Mouse (Mus musculus): ENCODE results near the gene Rere. TPM values are rescaled to one million over a fixed set of nuclear protein-coding genes. Genes with fewer than 3 reads are reported as not detected.

The Rere gene
- polyA plus RNA-seq, 1 experiment from 2014 or later = 37.7 TPM

GRCm38 (mm10) chr4:150257252-150258204 is 23.9 kb upstream of the Rere start:
- H3K27ac ChIP-seq = peak overlapping the region; percentile 43
- 0 out of 2 replicates have a peak overlapping the region, but pooled peaks have one; percentile 34 for H3K9ac ChIP-seq

DNA sequence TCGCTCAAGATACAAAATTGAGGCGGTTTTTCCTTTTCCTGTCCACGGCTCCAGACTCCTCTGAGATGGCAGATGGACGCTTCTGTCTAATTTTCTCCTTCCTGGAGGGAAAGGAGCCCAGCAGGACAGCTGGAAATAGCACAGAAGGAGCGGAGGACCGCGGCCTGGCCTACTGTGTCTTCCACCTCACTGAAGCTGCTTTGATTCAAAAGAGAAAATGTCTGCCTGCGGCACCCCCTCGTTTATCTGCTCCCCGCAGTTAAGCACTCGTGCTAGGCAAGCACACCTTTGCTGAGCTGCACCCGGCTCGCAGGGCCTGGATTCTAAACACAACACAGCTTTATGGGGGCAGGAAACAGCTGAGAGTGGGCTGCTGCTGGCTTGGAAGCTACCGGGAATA is 23.1 kb upstream of the Rere start:
- WGBS = 57% methylated on average over 14 of the region's 14 CpGs
- H3K4me3 ChIP-seq = no peak overlapping the region
- H3K27ac ChIP-seq = peak overlapping the region; percentile 43
- no peak overlapping the region for H3K4me2 ChIP-seq (replicated peaks)
- H3K27me3 ChIP-seq = no peaks in the 10 kb centered on the region
- peaks cover 19% of the 10 kb centered on the region; the same call in 1 of the 2 replicates for H3K4me1 ChIP-seq
- H3K9me3 ChIP-seq = no peaks in the 10 kb centered on the region
- no peaks in the 10 kb centered on the region for H3K36me3 ChIP-seq
- ATAC-seq (ENCODE audit: insufficient number of reproducible peaks, insufficient read depth, low FRiP score, low TSS enrichment) = no peak
- 0 out of 2 replicates have a peak overlapping the region, but pooled peaks have one; percentile 34 for H3K9ac ChIP-seq

More at GRCm38 (mm10) chr4:150257252-150258204, 23.9 kb upstream of the Rere start:
- H3K36me3 ChIP-seq = peaks cover 4% of the 10 kb centered on the region; the same call in 1 of the 2 replicates
- H3K9me3 ChIP-seq = no peaks in the 10 kb centered on the region
- no peaks in the 10 kb centered on the region for H3K27me3 ChIP-seq
- H3K4me1 ChIP-seq = peaks cover 19% of the 10 kb centered on the region; the same call in 1 of the 2 replicates
- no peak overlapping the region for H3K4me3 ChIP-seq
- peak; percentile 53; the same call in 1 of the 2 replicates for ATAC-seq (ENCODE audit: insufficient number of reproducible peaks, insufficient read depth, low FRiP score, low TSS enrichment)
- 54% methylated on average over 20 of the region's 20 CpGs for WGBS
- no peak overlapping the region for H3K4me2 ChIP-seq (replicated peaks)

GRCm38 (mm10) chr4:150259577-150259976 is 21.9 kb upstream of the Rere start:
- no peak for ATAC-seq (ENCODE audit: insufficient number of reproducible peaks, insufficient read depth, low FRiP score, low TSS enrichment)
- H3K36me3 ChIP-seq = no peaks in the 10 kb centered on the region
- no peak overlapping the region for H3K4me3 ChIP-seq
- H3K27me3 ChIP-seq = no peaks in the 10 kb centered on the region
- H3K9me3 ChIP-seq = no peaks in the 10 kb centered on the region
- H3K9ac ChIP-seq = no peak overlapping the region
- no peak overlapping the region for H3K27ac ChIP-seq
- no peak overlapping the region for H3K4me2 ChIP-seq (replicated peaks)
- 93% methylated on average over 7 of the region's 7 CpGs for WGBS
- H3K4me1 ChIP-seq = peaks cover 19% of the 10 kb centered on the region; the same call in 1 of the 2 replicates

GRCm38 (mm10) chr4:150260111-150260510 is 21.3 kb upstream of the Rere start:
- H3K27ac ChIP-seq = no peak overlapping the region
- no peaks in the 10 kb centered on the region for H3K27me3 ChIP-seq
- H3K4me2 ChIP-seq (replicated peaks) = no peak overlapping the region
- ATAC-seq (ENCODE audit: insufficient number of reproducible peaks, insufficient read depth, low FRiP score, low TSS enrichment) = no peak
- WGBS = 56% methylated on average over 7 of the region's 7 CpGs
- H3K36me3 ChIP-seq = no peaks in the 10 kb centered on the region
- H3K4me1 ChIP-seq = peaks cover 19% of the 10 kb centered on the region; the same call in 1 of the 2 replicates
- H3K9ac ChIP-seq = no peak overlapping the region
- H3K4me3 ChIP-seq = no peak overlapping the region
- H3K9me3 ChIP-seq = no peaks in the 10 kb centered on the region

DNA sequence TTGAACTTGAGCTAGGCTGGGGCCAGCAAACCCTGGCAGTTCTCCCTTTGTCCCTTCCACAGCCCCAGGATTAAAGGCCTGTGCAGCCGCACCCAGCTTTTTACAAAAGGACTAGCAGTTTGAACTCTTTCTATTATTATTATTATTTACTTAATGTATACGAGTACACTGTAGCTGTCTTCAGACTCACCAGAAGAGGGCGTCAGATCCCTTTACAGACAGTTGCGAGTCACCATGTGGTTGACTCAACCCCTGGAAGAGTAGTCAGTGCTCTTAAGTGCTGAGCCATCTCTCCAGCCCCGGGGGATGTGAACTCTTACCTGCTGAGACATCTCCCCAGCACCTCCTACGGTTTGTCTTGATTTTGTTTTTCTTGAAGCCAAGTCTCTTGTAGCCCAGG is 20.7 kb upstream of the Rere start:
- WGBS = 38% methylated on average over 6 of the region's 6 CpGs
- no peak for ATAC-seq (ENCODE audit: insufficient number of reproducible peaks, insufficient read depth, low FRiP score, low TSS enrichment)
- Histone ChIP-seq H3K27ac (no peak overlapping the region), H3K27me3 (no peaks in the 10 kb centered on the region), H3K4me1 (peaks cover 19% of the 10 kb centered on the region; the same call in 1 of the 2 replicates), H3K4me3 (no peak overlapping the region), H3K9me3 (no peaks in the 10 kb centered on the region), H3K36me3 (no peaks in the 10 kb centered on the region), H3K4me2 (replicated peaks) (no peak overlapping the region), H3K9ac (no peak overlapping the region)

- ATAC-seq (ENCODE audit: insufficient number of reproducible peaks, insufficient read depth, low FRiP score, low TSS enrichment) = no peak
- H3K4me3 ChIP-seq = no peak overlapping the region
- no peaks in the 10 kb centered on the region for H3K9me3 ChIP-seq
- no peaks in the 10 kb centered on the region for H3K36me3 ChIP-seq
- no peak overlapping the region for H3K4me2 ChIP-seq (replicated peaks)
- peaks cover 19% of the 10 kb centered on the region; the same call in 1 of the 2 replicates for H3K4me1 ChIP-seq
- H3K27me3 ChIP-seq = no peaks in the 10 kb centered on the region
- H3K9ac ChIP-seq = no peak overlapping the region
- H3K27ac ChIP-seq = no peak overlapping the region
- WGBS = 89% methylated on average over 8 of the region's 8 CpGs
Observed at GRCm38 (mm10) chr4:150262301-150262700, 19.1 kb upstream of the Rere start.

GRCm38 (mm10) chr4:150264903-150265302 is 16.5 kb upstream of the Rere start:
- no peak overlapping the region for H3K4me3 ChIP-seq
- WGBS = 54% methylated on average over 7 of the region's 7 CpGs
- no peak overlapping the region for H3K4me2 ChIP-seq (replicated peaks)
- no peaks in the 10 kb centered on the region for H3K9me3 ChIP-seq
- peaks cover 19% of the 10 kb centered on the region for H3K4me1 ChIP-seq
- no peak overlapping the region for H3K9ac ChIP-seq
- no peak for ATAC-seq (ENCODE audit: insufficient number of reproducible peaks, insufficient read depth, low FRiP score, low TSS enrichment)
- H3K36me3 ChIP-seq = no peaks in the 10 kb centered on the region
- no peaks in the 10 kb centered on the region for H3K27me3 ChIP-seq
- no peak overlapping the region for H3K27ac ChIP-seq

DNA sequence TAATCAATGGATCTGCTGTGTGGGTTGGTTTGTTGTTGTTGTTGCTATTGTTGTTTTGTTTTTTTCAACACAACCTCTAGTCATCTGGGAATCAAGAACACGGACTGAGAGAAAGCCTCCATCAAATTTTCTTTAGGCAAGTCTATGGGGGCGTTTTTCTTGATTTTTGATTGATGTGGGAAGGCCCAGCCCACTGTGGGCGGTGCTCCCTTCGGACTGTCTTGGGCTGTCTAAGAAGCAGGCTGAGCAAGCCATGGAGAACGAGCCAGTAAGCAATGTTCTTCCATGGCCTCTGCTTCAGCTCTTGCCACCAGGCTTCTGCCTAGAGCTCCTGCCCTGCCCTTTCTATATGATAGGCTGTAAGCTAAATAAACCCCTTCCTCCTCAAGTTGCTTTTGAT is 16.0 kb upstream of the Rere start:
- H3K9me3 ChIP-seq = no peaks in the 10 kb centered on the region
- no peaks in the 10 kb centered on the region for H3K36me3 ChIP-seq
- H3K4me1 ChIP-seq = peaks cover 16% of the 10 kb centered on the region
- ATAC-seq (ENCODE audit: insufficient number of reproducible peaks, insufficient read depth, low FRiP score, low TSS enrichment) = no peak
- no peak overlapping the region for H3K9ac ChIP-seq
- no peak overlapping the region for H3K27ac ChIP-seq
- H3K4me3 ChIP-seq = no peak overlapping the region
- H3K4me2 ChIP-seq (replicated peaks) = no peak overlapping the region
- H3K27me3 ChIP-seq = no peaks in the 10 kb centered on the region
- WGBS = 60% methylated on average over 5 of the region's 5 CpGs

DNA sequence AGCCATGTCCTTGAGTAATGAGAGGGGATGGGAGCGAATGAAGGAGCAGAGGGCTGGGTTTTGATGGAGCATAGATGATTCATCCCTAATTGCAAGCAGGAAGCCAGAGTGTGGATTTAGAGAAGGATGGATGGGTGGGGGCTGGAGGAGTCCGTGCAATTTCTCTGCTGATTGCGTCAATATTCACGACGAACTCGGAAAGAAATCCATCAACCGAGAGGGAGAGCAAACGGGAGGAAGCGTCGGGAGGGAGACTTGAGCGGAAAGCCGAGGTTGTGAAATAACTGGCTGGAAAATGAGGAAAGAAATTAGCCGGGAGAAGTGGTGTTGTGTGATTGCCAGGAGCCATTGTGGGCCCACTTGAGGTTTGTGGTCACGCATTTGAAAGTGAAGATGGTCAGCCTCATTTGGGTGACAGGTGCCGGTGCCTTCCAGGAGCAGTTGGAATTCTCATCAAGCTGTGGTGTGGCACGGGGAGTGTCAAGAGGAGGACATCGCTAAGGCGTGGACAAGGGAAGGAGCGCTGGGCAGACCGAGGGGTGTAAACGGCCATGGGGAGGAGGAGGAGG is 14.7 kb upstream of the Rere start:
- no peak overlapping the region for H3K4me3 ChIP-seq
- 79% methylated on average over 21 of the region's 21 CpGs for WGBS
- H3K4me1 ChIP-seq = peaks cover 14% of the 10 kb centered on the region
- no peak overlapping the region for H3K27ac ChIP-seq
- no peaks in the 10 kb centered on the region for H3K36me3 ChIP-seq
- H3K27me3 ChIP-seq = no peaks in the 10 kb centered on the region
- H3K9me3 ChIP-seq = no peaks in the 10 kb centered on the region
- no peak overlapping the region for H3K4me2 ChIP-seq (replicated peaks)
- ATAC-seq (ENCODE audit: insufficient number of reproducible peaks, insufficient read depth, low FRiP score, low TSS enrichment) = no peak
- no peak overlapping the region for H3K9ac ChIP-seq

DNA sequence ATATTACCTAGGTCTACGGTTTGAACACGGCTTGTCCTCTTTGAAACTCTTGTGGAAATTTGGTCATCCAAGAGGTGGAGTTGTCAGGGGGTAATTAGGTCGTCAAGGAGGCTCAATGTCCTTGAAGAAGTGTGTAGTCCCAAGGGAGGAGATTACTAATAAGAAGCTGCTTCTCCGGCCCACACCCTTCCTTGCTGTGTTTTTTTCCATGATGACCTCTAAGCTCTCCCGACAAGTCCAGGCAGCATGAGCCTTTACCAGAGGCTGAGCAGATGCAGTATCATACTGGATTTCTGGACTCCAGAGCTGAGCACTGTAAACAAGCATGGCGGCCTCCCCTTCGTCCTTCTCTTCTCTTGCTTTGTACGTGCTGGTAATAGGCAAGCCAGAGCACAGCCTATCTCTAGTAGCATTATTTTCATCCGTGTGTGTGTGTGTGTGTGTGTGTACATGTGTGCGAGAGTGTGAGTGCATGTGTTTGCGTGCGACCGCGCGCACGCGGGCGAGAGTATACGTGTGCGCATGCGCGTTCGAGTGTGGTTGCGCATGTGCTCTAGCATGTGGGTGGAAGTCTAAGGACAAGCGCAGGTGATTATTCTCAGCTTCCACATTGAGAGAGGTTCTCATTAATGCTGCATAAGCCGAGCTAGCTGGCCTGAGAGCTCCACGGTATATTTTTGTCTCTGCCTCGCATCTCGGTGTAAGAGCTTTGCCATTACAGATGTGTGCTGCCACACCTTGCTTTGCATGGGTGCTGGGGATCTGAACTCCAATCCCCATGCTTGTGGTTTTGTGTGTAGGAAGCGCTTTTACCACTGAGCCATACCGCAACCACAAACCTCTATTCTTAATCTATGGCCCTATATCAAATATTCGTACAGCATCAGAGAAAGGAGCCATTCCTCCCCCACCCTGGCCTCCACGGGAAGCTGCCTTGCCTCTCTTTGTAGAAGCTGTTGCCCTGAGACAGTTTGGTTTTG is 12.5 kb upstream of the Rere start:
- Histone ChIP-seq H3K4me3 (no peak overlapping the region), H3K36me3 (no peaks in the 10 kb centered on the region), H3K9me3 (no peaks in the 10 kb centered on the region), H3K27me3 (no peaks in the 10 kb centered on the region), H3K4me1 (peaks cover 32% of the 10 kb centered on the region), H3K9ac (no peak overlapping the region), H3K27ac (0 out of 2 replicates have a peak overlapping the region, but pooled peaks have one; percentile 31), H3K4me2 (replicated peaks) (0 out of 2 replicates have a peak overlapping the region, but pooled peaks have one; percentile 2)
- no peak for ATAC-seq (ENCODE audit: insufficient number of reproducible peaks, insufficient read depth, low FRiP score, low TSS enrichment)
- WGBS = 78% methylated on average over 33 of the region's 33 CpGs

GRCm38 (mm10) chr4:150269679-150270078 is 11.8 kb upstream of the Rere start:
- Histone ChIP-seq H3K4me2 (replicated peaks) (peak overlapping the region; percentile 2; the same call in 1 of the 2 replicates), H3K4me3 (no peak overlapping the region), H3K9ac (no peak overlapping the region), H3K9me3 (no peaks in the 10 kb centered on the region), H3K4me1 (peaks cover 32% of the 10 kb centered on the region), H3K27ac (0 out of 2 replicates have a peak overlapping the region, but pooled peaks have one; percentile 31), H3K27me3 (no peaks in the 10 kb centered on the region), H3K36me3 (no peaks in the 10 kb centered on the region)
- 7% methylated on average over 7 of the region's 7 CpGs for WGBS
- ATAC-seq (ENCODE audit: insufficient number of reproducible peaks, insufficient read depth, low FRiP score, low TSS enrichment) = no peak

Measured in embryonic facial prominence, embryonic 12.5 days (tissue).